Mouse (Mus musculus): Measurements from ENCODE around the gene Creld1.

Gene Creld1

DNA sequence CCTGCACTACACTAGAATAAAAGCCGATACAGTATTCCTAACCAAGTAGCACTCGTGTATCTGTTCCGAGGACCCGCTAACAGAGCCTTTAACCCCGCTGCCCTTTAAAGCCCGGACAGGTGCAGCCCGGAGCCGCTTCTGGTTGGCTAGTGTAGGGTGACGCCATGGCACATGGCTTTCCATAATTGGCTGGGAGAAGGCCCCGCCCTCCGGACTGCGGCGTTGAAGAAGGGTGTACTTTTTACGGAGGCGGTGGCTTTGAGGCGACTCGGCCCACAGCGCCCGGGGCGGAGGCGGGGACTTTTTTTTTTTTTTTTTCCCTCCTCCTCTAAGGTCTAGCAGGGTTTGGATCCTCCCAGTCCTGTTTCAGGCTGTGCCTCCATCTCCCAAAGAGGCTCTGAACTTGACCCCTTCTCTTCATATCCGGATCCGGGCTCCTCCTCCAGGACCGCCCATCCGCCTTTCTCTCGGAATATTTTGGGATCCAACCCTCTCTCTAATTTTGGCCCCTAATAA lies at the start of gene Creld1:
Creld1 (plus strand) TSS at position 198 of the 516 bp plus-strand sequence.
- peak; percentile 82 for ATAC-seq (ENCODE audit: low TSS enrichment)

DNA sequence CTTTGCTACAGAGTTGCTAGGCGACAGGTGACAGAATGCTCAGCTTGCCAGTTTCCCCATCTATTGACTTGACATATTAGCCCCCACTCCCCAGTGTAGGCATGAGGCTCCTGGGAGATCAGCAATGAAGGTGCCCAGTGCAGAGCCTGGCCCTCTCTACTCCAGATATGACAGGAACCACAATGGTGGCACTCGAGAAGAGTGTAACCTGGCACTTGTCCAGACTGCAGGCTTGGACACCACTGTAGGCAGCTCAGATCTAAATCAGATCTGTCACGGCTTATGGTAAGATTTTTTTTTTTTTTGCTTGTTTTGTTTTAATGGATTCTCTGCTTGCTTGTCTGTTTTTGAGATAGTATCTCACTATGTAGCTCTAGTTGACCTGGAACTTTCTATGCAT lies 49.4 kb upstream of the Creld1 start:
- ATAC-seq (ENCODE audit: low TSS enrichment), result no peak

DNA sequence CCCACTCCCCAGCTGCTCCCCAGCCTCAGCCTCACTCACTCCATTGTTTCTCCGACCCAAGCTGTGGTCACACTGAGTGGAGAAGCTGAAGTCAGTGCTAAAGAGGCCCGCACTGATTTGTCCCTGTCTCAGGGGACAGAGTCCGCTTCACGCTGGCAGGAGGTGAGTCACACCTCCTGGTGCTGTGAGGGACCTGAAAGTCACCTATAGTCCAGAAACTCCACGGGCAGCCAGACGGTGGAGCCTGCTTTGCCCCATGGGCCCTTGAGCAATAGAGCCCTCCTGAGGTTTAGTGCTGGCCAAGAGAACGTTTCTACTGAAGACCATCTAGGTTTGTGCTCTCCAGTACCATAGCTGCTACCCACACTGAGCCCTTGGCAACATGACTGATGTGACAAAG lies 48.4 kb upstream of the Creld1 start:
- ATAC-seq (ENCODE audit: low TSS enrichment), result no peak

DNA sequence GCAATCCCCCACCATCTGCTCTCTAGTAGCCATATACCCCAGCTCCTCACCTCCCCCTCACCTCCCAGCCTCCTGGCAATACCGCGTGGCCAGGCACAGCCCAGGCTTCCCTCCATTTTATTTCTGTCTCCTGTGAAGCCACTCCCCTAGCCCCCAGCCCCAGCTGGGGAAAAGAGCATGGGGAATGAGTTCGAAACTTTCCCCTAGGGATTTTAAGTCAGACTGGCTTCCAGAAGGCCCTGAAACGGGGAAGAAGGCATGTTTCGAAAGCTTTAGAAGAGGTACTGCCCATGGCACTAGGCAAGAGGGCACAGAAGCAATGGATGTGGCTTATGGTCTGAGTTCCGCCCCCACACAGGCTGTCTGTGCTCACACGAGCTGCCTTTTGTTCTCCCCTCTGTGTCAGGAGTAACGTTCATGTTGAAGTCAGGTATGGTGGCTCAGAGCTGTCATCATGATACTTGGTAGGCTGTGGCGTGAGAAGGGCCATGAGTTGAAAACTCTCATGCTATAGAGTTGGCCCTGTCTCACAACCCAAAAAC lies 47.4 kb upstream of the Creld1 start, which contains the start of gene Cidec:
Cidec (minus strand) TSS at position 97 of the 542 bp plus-strand sequence.
- ATAC-seq (ENCODE audit: low TSS enrichment), result no peak

DNA sequence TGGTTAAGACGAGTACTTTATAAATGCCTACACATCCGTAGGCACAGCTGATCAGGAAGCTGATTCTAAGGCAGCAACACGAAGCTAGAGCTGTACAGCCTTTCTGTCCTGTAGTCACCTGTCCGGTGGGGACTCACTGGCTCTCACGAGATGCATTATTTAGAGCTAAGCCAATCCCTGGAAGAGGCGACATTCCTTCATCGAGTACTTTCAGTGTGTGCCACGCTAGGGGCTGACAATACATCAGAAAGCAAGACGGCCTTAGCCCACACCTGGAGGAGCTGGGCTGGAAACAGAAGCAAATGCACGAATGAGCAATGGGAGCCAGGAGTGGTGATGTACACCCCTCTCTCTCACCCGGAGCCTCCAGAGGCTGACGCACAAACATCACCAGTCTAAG lies 46.0 kb upstream of the Creld1 start:
- ATAC-seq (ENCODE audit: low TSS enrichment), result no peak

DNA sequence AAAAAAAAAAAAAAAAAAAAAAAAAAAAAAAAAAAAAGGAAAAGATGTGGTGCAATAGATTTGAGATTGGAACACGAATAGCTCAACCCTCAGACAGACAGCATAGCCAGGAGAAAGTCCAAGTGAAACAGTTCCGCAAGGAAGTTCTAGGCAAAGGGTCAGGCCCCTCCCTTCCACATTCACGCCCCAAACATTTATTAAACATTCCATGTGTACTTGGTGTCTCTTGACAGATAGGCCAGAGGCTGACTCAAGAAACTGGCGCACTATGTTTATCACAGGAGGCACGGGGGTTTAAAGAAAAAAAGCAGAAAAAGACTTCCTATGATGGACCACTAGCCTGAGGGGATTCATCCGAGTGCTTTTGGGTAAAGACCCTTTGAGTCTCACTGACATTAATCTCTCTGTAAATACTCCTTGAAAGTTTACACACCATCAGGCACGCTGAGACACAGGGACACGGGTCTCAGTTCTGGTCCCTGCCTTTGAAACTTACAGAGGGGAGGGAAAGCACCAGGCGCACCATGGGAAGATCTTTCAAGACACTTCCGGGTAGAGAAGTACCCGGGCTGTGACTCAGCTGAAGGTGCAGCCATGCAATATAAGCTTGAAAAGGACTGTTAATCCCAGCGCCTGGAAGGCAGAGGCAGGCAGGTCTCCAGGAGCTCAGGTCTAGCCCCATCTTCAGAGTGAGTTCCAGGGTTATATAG lies 44.2 kb upstream of the Creld1 start:
- no peak for ATAC-seq (ENCODE audit: low TSS enrichment)

DNA sequence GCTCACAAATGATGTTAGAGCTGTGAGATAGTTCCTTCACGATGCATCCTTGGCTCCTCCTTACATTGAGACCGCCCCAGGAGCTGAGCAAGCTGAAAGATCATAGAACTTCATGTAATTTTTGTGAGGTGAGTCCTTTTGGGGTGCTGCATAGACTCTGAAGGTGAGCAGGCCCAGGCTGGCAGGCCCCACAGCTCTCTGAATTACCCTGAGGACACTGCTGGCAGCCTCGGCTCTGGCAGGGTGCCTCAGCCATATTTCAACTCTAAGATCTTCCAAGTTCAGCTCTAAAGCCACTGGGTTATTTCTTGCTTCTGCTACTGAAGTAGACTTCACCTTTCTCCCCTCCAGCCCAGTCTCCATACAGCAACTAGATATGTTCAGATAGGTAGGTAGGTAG lies 42.4 kb upstream of the Creld1 start:
- no peak for ATAC-seq (ENCODE audit: low TSS enrichment)

DNA sequence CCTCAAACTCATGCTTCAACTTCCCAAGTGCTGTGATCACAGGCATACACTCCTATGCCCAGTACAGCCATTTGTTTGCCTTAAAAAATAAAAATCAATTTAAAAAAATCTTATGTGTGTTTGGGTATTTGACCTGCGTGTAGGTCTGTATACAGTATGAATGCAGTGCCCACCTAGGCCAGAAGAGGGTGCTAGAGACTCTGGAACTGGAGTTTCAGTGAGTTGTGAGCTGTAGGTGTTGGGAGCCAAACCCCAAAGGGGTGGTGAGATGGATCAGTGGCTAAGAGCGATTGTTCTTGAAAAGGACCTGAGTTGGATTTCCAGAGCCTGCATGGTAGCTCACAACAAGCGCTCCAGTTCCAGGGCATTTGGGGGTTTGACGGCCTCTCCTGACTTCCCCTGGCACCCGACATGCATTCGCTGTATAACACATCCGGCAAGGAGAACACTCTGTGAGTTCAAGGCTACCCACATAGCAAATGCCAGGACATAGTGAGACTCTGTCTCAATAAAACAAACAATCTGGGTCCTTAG lies 41.9 kb upstream of the Creld1 start:
- ATAC-seq (ENCODE audit: low TSS enrichment), result peak; percentile 64

DNA sequence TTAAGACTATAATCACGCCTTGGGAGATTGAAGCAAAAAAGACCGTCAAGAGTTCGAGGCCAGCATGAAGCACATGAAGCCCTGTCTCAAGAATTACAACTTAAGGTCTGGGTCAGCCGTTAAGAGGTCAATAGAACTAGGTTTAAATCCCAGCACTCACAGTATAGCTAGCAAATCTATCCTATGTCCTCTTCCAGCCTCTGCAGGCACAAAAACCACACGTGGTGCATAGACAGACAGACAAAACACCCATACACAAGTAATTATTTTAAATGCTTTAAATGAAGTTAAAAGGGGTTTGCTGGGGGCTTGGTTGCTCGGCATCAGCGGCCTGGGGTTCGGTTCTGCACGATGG lies 41.0 kb upstream of the Creld1 start:
- 0 out of 2 replicates have a peak, but pooled peaks have one; percentile 3 for ATAC-seq (ENCODE audit: low TSS enrichment)

DNA sequence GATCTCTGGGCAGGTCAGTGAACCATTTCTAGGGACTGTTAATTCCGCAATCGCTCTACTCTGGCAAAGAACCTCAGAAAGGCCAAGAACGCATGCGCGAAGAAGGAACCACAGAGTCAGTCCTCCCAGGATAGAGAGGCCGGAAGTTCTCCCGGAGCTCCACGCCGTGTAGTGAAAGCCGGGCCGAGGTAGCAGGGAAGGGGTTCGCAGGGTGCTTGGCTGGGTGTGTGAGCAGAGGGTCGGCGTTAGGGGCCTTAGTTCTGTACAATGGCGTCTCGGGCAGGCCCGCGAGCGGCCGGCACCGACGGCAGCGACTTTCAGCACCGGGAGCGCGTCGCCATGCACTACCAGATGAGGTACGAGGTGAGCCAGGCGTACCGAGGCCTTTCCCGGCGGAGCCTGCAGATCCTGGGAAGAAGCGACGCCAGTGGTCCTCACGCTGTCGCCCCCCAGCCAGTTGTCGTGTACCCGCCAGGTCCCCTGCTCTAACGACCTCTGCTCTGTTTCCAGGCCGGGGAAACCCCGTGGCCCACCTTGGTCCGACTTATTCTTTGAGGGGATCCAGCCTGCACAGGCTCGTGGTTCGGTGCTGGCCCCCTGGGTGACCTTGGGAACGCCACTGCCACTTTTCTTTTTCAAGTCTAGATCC lies 40.5 kb upstream of the Creld1 start, which contains the start of gene Jagn1:
Jagn1 (plus strand) TSS at position 128 of the 649 bp plus-strand sequence.
- ATAC-seq (ENCODE audit: low TSS enrichment), result peak; percentile 98

DNA sequence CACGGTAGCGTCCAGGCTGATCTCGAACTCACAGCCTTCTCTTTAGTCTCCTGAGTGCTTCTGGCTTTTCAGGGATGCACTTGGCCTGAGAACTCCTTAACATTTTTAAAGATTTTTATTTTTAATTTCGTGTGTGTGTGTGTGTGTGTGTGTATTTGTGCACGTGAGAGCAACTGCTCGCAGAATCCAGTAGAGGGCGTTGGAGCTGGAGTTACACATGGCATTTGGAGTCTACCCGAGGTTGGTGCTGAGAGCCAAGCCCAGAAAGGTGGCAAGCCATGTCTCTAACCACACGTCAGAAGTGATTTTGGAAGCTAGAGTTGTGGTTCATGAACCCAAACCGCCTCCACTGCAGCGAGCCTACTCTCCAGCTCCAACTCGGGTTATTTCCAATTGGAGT lies 40.0 kb upstream of the Creld1 start:
- no peak for ATAC-seq (ENCODE audit: low TSS enrichment)

DNA sequence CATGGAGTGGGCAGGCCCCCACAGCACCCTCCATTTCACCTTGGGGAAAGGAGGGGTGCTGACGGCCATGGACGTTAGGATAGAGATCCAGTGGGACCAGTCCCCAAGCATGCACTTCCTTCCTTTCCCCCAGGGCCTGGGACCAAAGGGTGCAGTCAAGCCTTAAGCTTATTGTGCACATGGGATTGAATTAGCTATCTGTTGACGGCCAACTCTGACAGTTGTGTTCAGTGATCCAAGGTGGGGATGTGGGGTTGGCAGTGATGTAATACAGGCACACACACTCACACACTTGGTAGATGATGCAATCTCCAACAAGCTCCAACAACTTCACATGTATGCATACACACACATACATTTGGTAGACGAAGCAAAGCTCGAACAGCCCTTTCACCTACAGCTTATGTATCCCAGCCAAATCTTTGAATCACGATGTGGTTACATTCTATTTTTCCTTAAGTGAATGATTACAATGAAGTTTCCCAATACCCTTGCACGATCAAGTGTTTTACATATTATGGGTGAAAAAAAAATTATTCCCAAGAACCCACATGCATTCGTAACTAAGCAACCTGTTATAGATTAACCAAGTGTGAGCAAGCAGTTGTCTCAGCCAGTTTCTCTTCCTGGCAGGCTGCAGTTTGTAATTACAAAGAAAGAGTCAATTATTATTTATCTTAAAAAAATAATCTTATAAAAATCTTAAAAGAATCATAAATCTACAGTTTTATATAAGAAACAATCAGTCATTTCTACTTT lies 38.7 kb upstream of the Creld1 start:
- no peak for ATAC-seq (ENCODE audit: low TSS enrichment)

DNA sequence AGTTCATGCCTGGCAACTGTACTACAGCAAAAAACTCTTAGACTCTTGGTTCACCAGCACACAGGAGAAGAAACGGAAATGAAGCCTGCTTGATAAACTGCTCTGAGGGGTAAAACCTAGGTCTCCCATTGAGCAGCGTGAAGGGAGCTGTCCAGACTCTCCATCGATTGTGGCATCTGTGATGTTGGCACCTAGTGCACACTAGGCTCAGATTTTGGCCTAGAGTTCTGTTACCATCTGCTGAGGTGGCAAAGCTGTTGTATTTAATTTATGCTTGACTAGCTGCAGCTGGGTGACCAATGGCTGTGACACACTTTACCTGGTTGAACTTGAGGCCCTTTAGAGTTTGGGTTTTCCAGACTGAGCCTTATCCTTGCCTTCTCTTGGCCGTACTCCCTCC lies 35.5 kb upstream of the Creld1 start:
- no peak for ATAC-seq (ENCODE audit: low TSS enrichment)

DNA sequence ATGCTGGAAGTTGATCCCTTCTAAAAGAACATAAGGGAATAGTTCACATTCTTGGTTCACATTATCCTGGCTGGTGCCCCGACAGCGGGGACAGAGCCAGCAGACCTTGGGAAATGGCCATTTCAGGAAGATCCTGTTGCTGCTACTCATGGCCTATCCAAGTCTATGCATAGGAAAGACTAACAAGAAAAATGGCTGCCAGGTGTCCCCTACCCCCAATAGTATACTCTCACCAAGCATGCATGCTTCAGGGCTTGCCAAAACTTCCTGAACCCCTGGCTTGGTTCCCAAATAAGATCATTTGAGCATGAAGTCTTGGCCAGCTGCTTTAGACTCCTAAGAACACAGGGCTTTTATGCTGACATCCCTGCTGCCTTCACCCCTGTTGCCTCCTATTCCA lies 31.3 kb upstream of the Creld1 start:
- ATAC-seq (ENCODE audit: low TSS enrichment), result no peak

DNA sequence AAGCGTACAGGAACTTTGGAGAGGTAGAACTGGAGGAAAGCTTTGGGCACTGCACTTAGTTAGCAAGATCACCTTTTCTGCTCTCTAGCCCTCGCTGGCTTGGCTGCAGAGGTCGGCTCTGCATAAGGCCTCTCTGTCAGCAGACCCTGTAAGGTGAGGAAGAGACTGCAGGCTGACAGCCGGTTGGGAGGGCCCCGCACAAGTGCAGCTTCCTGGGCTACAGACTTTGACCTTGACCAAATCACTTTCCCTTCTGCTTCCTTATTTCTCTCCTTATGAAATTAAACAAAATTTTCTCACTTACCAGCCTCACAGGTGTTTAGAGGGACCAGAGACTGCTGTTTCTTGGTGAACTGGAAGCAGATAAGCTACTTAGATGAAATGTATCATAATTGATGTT lies 28.1 kb upstream of the Creld1 start:
- no peak for ATAC-seq (ENCODE audit: low TSS enrichment)

DNA sequence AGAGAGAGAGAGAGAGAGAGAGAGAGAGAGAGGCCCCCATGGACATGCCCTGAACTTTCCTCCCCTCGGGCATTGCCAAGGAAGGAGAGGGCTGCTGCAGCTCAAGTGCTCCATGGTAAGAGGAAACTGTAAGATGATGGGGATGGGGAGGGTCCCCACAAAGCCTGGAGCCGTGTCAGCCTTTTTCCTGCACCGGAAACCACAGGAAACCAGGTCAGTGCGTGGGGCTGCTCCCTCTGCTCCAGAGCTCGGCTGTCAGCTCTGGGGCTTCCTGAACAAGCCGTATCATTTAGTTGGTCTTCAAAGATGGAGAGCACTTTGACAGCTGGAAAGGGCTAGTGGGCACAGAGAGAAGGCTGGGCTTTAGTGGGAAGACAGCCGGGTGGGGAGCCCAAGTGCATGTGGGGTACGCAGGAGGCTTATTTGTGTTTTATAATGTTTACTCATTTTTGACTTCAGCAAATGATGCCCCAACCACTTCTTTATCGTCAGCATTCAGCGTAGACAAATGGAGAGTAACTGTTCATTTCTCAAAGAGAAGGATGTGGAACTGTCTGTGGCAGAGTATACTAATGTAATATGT lies 25.1 kb upstream of the Creld1 start, which contains the start of gene Il17re:
Il17re (plus strand) TSS at position 533 of the 583 bp plus-strand sequence.
- no peak for ATAC-seq (ENCODE audit: low TSS enrichment)

DNA sequence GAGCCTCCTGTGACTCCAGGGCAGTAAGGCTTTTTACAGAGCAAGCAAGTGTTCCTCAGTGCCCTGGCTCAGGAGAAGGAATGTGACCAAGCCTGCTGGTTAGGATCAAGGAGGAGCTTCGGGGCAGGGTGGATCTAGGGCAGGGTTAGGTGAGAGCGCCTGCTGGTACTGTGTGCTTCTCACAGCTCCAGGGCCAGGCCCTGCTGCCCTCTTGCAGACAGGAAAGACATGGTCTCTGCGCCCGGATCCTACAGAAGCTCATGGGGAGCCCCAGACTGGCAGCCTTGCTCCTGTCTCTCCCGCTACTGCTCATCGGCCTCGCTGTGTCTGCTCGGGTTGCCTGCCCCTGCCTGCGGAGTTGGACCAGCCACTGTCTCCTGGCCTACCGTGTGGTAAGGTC lies 24.5 kb upstream of the Creld1 start:
- ATAC-seq (ENCODE audit: low TSS enrichment), result no peak

DNA sequence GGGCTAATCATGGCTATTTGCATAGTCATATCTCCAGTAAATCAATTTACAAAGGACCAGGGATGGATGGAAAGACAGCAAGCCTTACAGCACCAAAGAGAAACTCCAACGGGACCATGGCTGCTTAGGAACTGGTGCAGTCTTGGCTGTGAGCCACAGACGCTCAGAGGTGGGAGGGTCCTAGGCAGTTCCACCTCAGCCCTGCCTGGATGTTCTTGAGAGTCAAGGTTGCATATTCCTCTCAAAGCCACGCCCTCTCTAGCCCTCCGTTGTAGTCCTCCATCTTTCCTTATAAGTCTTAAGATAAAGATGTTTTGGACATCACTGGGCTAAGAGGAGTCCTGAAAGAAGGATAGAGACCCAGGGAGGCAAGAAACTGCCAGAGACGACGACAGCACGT lies 19.1 kb upstream of the Creld1 start:
- ATAC-seq (ENCODE audit: low TSS enrichment), result no peak

DNA sequence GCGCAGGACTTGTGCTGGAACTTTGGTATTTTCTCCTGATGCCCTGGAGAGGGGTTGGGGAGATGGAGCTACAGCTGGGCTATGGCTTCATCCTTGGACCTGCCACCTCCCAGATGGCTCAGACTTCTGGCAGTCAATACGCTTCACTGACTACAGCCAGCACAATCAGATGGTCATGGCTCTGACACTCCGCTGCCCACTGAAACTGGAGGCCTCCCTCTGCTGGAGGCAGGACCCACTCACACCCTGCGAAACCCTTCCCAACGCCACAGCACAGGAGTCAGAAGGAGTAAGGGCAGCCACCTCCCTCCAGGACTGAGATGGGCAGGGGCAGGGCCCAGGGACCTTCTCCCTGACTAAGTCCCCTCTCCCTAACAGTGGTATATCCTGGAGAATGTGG lies 17.5 kb upstream of the Creld1 start:
- no peak for ATAC-seq (ENCODE audit: low TSS enrichment)

DNA sequence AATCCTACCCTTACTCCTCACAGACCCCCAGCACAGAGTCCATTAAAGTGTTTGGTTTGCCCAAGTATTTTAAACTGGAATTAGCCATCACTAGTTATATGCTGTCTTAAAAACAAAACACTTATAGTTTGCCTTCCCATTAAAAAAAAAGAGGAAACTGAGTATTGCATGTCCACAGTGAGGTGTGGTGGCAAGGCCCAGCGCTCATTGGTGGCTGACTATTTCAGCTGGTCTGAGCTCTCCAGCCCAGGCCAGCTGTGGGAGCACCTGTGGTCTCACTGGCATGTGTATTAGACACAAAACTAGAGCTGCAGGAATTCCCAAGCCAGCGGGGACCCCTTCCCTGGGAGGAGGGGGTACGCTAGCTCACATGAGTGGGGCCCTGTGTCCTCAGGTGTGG lies 14.6 kb upstream of the Creld1 start:
- ATAC-seq (ENCODE audit: low TSS enrichment), result no peak

DNA sequence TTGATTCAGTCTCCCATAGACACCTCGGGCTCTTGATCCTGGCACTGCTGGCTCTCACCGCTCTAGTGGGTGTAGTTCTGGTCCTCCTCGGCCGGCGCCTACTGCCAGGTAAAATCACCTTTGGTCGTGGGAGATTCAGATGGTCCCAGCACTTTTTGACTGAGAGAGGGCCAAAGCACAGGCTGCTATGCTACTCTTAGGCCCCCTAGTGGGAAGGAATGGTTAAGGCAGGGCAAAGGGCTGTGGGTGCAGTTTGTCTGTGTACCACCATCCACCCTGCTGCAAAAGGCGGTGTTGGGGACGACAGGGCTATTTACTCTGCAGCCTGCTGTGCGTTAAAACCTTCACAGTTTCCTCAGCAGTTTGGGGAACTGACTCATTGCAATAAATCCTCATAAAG lies 14.1 kb upstream of the Creld1 start:
- ATAC-seq (ENCODE audit: low TSS enrichment), result peak; percentile 83

DNA sequence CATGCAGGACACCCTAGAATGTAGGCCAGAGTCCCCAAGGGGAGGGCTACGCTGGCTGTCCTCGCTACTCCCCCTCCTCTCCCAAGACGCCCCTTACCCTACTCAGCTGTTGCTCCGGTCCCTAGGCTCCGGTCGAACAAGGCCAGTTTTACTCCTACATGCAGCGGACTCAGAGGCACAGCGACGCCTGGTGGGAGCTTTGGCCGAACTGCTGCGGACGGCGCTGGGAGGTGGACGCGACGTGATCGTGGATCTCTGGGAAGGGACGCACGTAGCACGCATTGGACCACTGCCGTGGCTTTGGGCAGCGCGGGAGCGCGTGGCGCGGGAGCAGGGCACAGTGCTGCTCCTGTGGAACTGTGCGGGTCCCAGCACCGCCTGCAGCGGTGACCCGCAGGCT lies 13.7 kb upstream of the Creld1 start:
- peak; percentile 83 for ATAC-seq (ENCODE audit: low TSS enrichment)
